Mouse (Mus musculus): Measurements from ENCODE around the gene Hist2h4.

The Hist2h4 gene

GRCm38 (mm10) chr3:96245003-96245886 lies 17.9 kb downstream of the Hist2h4 start, which contains the start of gene Hist2h2aa1:
Hist2h2aa1 (plus strand) TSS chr3:96245497.
- peak; percentile 88 to 90 for DNase-seq

GRCm38 (mm10) chr3:96243921-96244572 lies 19.1 kb downstream of the Hist2h4 start:
- no peak for DNase-seq

DNA sequence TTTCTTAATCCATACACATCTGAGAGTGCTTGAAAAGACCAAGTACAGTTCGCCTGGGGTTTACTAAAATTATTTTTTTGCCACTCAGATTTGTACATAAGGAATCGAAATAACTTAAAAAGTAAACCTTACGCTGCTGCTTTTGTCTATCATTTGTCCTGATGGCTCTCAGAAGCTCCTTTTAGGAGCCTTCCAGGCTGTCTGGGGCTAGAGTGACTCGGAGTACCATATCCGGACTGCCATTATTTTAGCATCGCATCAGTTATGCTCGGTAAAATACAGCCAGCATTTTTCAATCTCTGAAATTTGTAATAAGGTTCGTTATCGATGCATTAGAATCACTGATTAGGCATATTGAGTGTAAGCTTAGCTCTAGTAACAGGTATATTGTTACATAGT lies 22.3 kb downstream of the Hist2h4 start:
- no peak for DNase-seq

DNA sequence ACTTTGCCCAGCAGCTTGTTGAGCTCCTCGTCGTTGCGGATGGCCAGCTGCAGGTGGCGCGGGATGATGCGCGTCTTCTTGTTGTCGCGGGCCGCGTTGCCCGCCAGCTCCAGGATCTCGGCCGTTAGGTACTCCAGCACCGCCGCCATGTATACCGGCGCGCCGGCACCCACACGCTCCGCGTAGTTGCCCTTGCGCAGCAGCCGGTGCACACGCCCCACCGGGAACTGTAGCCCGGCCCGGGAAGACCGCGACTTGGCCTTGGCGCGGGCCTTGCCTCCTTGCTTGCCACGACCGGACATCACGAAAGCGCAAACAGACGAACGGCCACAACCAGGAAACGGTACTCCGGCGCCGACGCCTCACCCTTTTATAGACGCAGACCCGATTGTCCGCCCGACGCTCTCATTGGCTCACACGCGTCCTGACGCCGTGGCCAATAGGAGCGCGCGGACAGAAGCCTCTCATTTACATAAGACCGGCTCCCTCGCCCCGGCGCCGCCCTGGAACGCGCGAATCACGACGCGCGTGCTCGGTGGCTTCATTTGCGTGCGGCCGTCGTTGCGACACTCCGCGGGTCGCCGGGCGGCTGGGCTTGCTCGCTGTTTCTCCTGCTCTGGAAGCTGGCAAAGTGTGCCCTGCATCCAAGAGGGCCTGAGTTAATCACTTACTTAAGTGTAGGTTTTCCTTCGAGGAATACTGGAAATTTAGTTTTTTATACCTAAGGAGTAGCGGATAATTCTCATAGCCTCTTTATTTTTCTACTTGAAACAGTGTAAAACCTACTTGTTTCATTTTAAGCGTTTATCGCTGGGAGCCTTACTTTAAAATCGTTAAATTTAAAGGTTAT lies 22.9 kb downstream of the Hist2h4 start, which contains the start of gene Hist2h2aa2:
Hist2h2aa2 (minus strand) TSS at position 328 of the 850 bp plus-strand sequence.
- peak; percentile 95 to 100 for DNase-seq

DNA sequence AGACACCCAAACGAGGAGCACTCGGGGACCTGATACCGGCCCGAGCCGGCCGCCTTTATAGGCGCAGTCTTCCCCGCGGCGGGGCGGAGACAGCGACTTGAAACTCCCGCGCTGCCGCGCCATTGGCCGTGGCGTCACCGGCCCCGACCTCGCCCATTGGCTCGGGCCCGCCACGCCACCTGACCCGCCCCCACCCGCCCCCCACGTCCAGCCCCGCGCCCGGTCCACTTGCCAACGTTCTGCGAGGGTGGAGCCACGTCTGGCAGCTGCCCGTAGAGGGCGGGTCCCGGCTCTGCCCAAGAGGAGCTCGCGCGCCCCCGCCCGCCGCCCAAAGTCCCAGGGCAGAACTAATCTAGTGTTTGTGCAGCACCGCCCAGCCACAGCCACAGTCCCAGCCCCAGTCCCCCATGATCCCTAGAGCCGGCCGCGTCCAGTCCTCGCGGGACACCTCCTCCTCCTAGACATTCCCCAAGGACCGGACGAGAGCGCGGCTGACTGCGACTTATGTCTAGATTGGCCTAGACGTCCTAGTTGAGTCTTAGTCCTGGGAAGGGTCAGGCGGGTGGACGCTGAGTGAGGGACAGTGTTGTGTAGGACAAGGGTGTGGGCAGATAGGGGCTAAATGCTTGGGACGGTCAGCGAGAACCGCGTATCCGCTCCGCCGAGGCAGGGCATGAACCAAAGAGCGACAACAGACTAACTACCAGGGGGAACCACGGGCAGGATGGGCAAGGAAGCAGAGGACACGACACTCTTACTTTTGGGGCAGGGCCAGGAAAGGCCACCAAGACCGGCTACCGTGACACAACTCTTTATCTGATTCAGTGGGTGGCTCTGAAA lies 23.9 kb downstream of the Hist2h4 start, which contains the start of gene Hist2h3c2:
Hist2h3c2 (minus strand) TSS at position 174 of the 840 bp plus-strand sequence.
- DNase-seq = peak; percentile 28 to 44

GRCm38 (mm10) chr3:96237904-96238511 lies 25.1 kb downstream of the Hist2h4 start:
- DNase-seq = no peak

- no peak for DNase-seq
Measured at GRCm38 (mm10) chr3:96237335-96237903, 25.7 kb downstream of the Hist2h4 start.

DNA sequence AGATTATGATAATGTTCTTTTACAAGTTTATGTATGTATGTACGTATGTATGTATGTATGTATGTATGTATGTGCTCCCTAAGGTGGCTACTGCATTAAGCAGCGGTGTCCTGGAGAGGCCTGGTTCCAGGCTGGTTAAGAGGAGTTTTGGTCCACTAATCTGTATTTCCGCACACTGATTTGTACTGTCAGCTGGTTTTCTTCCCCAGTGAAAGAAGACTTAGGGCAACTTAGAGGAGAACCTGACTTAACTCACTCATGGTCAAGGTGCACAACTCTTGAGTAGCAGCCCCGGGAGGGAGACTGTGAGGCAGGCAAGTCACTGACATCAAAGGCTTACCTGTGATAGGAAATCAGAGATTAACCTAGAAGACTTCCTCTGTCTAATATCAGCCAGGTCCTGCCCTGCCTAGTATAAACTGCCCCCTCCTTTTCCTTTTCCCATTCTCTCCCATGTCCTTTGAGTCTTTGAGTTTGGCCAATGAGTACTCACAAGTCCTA lies 26.2 kb downstream of the Hist2h4 start:
- no peak for DNase-seq

DNA sequence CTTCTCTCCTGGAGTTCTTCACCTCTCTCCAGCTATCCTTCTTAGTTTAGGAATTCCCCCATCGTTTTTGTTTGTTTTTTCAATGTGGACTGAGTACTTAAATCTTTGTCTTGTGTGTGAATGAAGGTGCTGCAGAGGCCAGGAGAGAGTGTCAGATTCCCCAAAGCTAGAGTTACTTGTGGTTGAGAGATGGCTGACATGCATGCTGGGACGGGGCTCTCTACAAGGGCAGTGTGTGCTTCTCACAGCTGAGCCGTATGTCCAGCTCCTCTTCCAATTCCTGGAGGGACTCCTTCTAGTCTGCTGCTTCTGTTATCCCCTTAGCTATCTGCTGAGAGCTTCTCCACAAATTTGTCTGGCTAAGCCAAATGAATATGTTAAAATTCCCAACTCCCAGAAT lies 27.3 kb downstream of the Hist2h4 start:
- DNase-seq = no peak

- DNase-seq = no peak
Measured at GRCm38 (mm10) chr3:96234914-96235313, 28.2 kb downstream of the Hist2h4 start.

- DNase-seq = no peak
Measured at GRCm38 (mm10) chr3:96231758-96232120, 31.4 kb downstream of the Hist2h4 start.

- DNase-seq = no peak
Measured at GRCm38 (mm10) chr3:96230910-96231757, 32.0 kb downstream of the Hist2h4 start.

DNA sequence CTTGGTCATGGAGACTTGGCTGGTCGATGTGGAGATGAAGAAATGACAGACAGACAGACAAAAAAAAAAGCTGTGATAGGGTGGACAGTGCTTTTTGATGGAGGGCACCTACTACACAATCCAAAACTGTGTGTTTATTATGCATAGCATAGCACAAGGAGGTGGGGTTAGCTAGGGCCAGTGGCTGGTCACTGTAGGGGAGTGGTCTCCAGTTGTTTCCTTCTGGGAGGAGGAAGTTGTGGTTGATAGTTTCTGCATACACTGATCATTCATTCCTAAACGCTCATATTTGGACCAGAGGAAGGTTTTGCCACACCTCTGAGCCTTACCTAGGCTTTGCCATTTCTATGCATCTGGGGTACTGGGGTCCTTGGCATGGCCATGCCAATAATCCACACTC lies 32.7 kb downstream of the Hist2h4 start:
- DNase-seq = no peak

DNA sequence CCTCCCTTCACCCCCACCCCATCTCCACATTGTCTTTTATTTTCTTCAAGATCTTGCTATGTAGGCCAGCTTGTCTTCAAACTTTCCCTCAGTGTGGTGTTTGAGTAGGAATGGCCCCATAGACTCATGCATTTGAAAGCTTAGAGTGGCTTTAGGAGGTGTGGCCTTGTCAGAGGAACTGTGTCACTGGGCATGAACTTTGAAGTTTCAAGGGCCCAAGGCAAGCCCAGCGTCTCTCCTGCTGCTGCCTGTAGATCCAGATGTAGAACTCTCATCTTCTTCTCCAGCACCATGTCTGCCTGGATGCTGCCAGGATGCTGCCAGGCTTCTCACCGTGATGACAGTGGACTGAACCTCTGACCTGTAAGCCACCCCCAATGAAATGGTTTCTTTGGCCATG lies 34.3 kb downstream of the Hist2h4 start:
- DNase-seq = no peak

- DNase-seq = no peak
Measured at GRCm38 (mm10) chr3:96226695-96227648, 36.1 kb downstream of the Hist2h4 start.

GRCm38 (mm10) chr3:96225421-96225820 lies 37.7 kb downstream of the Hist2h4 start:
- DNase-seq = no peak

- no peak for DNase-seq
Measured at GRCm38 (mm10) chr3:96222774-96223173, 40.3 kb downstream of the Hist2h4 start.

- peak in 1 of 2 experiments; percentile 38 for DNase-seq
Measured at GRCm38 (mm10) chr3:96221640-96222038, 41.5 kb downstream of the Hist2h4 start.

All from cerebellum, postnatal 36 days (tissue).